Mouse (Mus musculus) granulocyte monocyte progenitor cell, adult 5-6 weeks (primary cell): ENCODE measurements around the gene Unc5c. TPM values are rescaled to one million over a fixed set of nuclear protein-coding genes. Genes with fewer than 3 reads are reported as not detected.

ENCODE experiments used
- ATAC-seq: replicated peaks from 2 replicates; pipeline ENCODE4 v1.8.0; 2016; ENCODE audit warnings: mild to moderate bottlenecking, moderate TSS enrichment, inconsistent platforms; ENCODE audit not compliant: poor library complexity, severe bottlenecking
- total RNA-seq, 2 experiments: library from RNA; stranded (forward) in 1 of 2; stranded (reverse) in 1 of 2; fragments of 200-712, 200-1000 nt in 1 of 2; fragments of >200 nt in 1 of 2; fragmentation: Nextera tagmentation in 1 of 2; gene quantifications; 2 replicates each; pipeline ENCODE4 v1.2.3; 2014 to 2017

Gene Unc5c
- total RNA-seq, 2 experiments from 2014 or later, result not detected

DNA sequence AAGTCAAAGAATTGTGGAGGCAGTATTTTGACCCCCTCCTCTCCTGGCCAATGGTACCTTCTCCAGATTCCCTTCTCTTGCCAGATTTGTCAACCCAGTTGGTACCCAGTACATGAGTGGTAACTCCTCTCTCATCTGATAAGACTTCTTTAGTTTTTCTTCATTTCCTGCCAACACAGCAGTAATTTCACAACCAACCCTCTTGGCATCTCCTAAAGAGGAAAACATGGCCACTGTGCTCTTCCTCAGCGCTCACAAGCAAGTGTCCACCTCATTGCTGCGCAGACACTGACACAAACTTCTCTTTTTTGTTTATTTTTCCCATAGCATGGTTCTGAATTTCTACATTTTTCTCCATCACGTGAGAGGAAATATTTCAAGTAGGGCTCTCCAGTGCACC is 38.3 kb downstream of the Unc5c start:
- peak; percentile 92 for ATAC-seq

DNA sequence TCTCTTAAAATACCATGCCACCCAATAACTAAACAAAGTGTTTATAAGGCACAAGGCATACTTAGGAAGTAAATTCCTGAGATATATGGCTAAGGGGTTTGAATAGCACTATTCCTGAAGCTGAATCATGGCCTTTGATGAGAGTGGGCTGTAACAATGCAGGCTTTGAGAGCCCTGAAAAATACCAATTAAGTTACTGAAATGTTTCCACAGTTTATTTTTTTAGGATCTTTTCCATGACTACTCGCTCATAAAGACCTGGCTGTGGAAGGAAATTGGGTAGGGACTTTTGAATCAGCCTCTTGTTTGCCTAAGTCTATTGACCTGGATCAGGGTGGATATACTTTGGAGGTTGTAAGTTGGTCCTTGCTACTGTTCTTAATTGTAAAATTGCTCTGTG is 44.8 kb downstream of the Unc5c start:
- no peak for ATAC-seq

DNA sequence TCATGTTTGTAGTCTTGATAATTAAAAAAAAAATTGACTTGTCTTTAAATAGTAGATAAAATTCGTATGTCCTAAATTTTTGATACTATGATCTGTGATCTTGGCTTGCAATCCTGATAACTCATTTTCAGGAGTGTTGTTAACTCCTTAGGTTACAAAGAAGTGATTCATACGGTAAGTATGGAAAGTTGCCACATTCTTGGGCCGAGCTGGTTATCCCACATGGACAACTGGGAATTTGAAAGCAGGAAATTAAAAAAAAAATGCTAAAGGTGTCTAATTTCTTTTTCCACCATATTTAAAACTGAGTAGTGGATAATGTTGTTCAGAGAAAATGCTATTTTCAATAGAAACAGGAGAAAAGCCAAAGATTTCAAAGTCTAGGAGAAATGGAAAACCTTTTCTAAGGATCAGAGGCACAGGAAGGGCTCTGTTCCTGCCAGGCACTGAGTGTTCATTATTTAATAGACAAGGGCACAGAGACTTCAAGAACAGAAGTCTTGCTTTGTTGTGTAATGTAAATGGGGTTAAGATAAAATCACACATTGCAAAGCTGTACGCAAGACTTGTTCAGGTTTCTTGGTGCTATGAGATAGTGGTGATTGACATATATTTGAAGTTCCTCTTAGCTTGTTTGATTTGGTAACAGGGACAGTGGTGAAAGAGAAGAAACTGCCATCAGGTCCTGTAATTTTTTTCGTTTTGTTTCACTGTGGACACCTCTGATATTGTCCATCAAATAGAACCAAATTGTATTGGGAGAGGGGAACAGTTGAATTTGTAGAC is 46.4 kb downstream of the Unc5c start:
- peak; percentile 96 for ATAC-seq

DNA sequence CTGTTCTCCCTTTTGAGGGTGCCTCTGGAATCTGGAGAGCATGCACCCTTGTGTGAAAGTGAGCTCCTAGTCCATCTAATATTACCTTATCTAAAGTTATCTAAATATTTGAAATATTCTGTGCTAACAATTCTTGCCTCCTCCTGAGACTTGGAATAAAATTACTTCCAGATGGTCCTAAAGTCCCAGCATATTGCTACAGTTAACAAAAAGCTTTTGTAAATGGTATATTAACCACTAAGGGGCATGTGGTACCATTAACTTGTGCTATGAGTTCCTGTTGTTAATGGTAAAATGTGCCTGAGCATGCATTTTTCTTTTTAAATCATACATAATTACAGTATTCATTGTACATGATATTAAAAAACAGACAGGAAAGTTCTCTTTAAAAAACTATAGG is 63.7 kb downstream of the Unc5c start:
- no peak for ATAC-seq

DNA sequence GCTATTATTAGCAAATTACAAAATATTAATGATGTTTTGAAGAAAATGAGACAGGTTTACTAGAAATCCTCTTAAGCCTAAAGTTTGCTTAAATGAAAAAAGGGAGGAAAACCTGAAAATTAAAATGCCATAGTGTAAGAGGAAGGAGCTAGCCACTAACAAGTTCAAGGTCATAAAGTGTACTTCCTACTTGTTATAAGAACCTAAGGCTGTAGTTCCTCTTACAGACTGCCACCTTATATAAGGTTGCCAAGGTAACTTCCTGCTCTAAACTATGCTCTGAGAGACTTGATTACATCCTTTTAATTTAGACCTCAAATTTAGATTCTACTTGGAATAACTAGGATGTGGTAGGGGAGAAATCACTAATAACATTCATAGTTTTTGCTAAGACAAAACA is 64.6 kb downstream of the Unc5c start:
- ATAC-seq, result peak; percentile 72

DNA sequence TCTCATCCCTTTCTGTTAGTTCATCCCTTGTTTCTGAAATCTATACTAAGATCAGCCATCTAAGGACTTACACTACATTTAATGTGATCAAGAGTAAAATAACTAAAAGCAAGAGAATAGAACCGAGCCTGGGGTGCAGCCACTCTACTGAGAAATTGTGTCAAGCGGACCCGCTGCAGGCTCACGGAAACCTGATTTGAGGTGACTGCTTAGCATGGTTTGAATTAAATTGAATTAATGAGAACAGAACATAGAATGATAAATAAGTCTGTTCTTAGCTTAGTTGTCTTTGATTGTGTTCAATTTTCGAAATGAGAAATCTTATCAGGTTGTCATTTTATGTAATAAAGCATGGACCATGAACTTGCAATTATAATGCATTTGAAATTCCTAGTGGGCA is 68.8 kb downstream of the Unc5c start:
- ATAC-seq, result no peak

DNA sequence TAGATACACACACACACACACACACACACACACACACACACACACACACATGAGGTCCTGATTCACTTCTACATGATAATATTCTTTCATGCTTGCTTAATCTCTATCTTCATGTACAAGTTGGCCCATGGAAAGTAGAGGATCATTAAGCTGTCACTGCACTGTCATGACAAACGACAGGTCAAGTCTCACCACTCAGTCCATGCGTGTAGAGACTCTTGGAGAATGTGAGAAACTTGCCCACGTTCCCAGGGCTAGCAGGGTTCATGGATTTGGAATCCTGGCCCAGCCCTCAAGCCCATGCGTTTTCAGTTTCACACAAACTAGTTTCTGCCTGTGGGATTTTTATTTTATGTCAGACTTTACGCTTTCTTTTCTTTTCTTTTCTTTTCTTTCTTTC is 71.8 kb downstream of the Unc5c start:
- no peak for ATAC-seq

DNA sequence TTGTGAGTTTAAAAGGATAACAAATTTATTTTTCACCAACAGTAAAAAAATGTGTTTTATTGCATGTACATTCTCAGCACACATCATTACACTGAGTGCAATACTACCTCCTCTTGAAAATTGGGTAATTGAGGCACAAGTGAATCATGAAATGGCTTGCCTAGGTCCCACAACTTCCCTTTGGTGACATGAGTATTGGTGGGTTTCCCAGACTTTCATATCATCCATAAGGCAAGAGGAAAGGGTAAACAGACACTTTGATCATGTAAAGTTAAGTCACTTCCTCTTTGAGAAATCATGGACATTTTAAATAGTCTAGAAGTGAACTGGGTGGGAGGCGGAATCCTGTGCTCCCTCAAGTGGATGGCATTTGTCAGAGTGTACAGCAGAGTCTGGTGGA is 73.1 kb downstream of the Unc5c start:
- peak; percentile 97 for ATAC-seq

DNA sequence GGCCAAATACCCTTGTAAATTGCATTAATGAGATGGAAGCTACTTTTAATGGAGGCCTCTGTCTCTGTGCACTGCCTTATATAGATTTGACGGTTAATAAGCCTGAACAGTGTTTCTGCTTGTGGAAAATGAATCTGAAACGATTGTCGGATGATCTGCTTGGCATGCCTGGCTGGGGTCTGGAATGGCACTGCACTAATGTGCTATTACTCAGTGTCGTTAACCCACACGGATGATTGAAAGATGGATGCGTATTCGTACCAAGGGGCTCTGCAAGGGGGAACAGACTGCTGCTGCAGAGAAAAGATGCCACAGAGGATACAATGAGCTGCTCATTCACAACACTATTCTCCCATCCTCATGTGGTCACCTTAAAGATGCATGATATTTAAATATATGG is 75.7 kb downstream of the Unc5c start:
- no peak for ATAC-seq

DNA sequence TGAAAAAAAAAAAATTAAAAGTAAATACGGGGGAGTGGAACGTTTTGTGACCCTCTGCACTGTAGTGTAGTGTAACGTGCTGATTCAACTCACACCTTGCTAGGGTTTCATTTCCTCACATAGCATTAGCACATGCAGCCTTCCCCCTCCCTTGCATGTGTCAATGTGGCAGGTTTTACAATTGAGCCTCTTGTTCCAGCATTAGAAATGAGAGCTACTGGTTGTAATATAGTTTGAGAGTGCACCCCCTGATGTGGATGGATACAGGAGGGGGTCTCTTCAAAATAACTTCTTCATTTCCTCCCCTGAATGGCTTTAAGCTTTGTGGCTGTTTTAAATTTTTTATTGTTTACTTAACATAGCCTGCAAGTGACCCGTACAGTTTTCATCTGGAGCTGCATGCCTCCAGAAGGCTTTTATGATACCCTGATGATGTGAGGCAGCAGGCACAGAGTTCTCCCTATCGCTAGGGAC is 82.4 kb downstream of the Unc5c start:
- ATAC-seq, result no peak

DNA sequence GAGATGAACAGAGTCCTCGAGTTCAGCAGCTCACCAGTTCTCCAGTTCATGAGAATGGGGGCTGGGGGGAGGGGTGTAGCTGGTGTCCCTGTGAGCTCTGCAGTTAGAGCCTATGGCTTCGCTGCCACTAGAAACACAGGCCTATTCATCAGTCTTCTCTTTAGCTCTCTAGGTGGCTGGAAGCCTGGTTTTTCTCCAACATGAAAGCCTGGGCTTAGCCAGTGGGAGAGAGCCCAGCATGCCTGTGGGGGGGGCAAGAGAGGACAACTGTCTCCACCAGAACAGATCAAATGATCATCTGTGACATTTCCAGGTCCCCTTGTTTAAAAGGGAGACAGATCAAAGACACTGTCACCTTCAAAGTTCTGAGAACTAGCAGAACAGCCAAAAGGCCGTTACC is 84.6 kb downstream of the Unc5c start:
- ATAC-seq, result no peak

DNA sequence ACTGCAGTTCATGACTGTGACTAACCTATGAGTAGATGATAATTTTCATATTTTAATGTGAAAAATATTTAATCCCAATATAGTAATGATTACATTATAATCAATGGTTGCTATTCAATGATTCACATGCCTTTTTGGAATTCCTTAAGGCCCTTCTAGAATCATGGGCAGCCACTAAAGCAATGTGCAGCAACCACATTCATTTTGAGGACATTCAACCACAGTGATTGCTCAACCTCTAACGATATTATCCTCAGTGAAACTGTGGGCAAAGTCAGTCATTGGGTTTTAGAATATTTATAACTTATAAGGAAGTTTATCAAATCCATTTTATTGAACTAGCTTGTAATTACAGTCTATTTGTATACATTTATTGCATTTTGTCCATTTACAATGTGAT is 87.9 kb downstream of the Unc5c start:
- peak; percentile 98 for ATAC-seq

DNA sequence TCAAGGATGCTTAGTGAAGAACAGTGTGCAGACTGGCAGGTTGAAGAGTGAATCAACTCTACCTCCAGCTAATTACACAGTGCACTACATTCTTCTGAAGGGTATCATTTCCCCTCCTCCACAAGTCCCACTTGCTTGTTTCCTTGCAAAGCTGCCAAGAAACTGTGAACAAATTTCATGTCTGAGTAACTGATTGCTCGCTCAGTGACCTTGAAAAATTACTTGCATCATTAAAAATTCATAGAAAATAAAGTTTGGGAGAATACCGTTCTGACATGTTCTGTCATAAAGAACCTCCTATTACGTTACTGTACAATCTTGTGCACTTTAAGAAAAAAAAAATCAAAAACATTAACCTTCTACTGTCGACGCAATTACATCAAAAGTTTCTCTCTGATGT is 92.1 kb downstream of the Unc5c start:
- ATAC-seq, result no peak

DNA sequence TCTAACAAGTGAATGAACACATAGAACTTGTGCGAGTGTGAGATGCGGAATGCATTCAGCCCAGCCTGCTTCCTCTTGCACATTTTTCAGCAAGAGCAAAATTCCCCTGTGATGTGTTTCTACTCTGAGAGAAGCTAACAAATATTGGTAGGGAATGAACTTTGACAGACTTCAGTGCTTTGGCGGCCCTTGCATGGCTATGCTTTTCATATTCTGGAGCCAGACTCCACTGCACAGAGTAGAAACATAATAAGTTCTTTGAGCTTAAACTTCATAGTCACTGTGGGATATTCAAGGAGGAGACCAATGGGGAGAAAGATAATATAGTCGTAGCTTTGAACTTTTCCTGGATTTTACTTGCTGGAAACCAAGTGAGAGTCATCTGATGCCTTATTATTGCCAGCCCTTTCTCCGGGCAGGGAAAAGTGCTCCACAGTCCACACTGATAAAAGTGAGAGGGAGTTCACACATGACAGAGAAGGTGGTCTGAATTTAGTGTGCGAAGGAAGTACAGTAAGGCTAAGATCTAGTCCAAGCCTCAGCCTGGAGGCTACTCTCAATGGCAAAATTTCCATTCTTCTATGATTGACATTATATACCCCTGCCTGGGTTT is 110.2 kb downstream of the Unc5c start:
- ATAC-seq, result no peak

DNA sequence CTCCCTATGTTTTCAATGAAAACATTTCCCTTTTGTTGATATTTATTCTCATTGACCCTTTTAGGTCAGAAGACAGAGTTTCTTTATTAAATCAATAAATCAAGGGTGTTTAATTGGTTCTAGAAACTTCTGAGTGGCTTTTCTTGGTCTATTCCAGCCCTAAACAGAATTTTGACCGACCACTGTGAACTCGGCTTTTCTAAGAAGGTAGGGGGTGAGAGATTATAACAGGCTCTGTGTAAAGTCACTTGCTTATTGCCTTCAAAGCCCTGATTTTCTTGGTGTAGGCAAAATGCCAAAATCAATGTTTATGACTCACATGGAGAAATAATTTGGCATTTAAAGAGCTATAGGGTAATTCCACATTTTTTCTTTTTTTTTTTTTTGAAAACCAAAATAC is 112.4 kb downstream of the Unc5c start:
- no peak for ATAC-seq

DNA sequence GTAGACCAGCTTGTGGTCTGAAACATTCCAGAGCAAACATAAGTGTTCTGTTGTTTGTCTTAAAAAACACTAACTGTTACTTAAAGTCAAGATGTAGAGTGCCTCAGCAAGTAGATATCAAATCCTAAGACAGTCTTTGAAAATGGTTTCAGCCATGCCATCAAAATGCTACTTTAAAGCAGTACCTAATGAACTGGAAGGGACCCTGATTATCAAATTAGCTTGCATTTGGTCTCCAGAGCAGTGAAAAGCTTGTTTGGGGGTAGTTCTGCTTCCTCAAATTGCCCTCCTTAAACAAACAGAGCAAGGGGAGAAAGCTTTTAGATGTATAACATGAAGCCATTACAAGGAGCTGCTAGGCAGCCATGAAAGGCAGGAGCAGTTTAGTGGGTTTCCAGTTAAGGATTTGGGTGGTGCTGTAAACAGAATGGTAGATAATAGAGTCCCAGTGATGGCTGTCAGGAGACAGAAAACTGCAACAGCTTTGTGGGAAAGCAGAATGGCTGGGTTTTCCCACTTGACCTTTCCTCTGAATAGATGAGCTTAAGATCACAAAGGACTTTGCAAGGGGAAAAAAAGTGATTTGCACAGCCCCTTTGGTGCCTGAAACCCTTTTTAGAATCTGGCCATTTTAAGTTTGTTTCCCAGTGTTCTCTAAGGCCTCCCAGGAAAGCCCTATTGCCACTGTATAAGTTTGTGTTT is 116.3 kb downstream of the Unc5c start:
- ATAC-seq, result no peak; the same call in 1 of the 2 replicates

DNA sequence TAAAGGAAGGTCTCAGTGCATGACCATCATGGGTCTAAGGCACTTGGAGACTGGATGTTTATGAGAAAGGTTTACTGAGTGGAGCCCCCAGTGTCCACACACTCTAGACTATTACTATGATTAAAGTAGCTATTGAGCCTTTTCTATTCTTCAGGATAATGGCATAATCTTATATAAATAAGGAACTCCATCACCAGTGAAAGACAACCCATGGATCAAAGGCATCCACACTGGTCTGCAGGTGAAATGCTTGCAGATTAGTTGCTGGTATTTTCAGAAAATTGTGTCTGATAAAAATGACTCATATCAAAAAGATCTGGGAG is 116.8 kb downstream of the Unc5c start:
- no peak for ATAC-seq

DNA sequence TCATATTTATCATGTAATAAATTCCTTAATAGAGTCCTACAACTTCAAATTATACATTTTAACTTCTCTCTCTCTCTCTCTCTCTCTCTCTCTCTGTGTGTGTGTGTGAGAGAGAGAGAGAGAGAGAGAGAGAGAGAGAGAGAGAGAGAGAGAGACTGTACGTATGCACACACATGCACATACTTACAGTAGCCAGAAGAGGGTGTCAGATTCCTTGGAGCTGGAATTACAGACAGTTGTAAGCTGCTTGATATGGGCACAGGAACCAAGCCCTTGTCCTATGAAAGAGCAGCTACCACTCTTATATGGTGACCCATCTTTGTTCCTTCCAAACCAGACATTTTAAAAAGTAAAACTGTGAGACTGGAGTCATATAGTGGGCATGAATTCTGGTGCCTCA is 118.2 kb downstream of the Unc5c start:
- ATAC-seq, result peak; percentile 52; the same call in 1 of the 2 replicates

DNA sequence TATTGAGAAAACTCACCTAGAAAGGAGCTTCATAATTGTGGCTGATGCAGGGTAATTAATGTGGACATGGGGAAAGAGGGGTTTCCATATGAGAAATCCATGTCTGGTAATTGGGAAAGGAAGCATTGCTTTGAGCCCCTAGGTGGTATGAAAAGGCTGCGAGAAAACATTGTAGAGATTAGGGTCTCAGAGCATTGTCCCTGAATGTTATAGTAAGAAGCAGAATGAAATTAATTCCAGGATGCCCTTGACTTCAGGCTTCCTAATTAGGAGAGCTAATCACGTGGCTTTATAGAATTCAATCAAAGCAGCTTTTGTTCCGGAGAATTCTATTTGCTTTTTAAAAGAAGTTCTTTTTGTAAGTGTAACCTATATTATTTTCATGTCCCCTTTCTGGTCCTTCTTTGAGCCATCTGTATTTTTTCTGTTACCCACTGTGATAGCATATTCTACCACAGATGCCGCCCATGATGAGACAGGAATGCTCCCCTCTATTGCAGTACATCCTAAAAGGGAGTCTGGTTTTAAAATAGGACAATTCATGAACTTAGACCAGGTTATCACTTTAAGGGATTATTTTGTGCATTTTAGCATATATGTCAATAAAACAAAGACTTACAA is 124.5 kb downstream of the Unc5c start:
- no peak for ATAC-seq

DNA sequence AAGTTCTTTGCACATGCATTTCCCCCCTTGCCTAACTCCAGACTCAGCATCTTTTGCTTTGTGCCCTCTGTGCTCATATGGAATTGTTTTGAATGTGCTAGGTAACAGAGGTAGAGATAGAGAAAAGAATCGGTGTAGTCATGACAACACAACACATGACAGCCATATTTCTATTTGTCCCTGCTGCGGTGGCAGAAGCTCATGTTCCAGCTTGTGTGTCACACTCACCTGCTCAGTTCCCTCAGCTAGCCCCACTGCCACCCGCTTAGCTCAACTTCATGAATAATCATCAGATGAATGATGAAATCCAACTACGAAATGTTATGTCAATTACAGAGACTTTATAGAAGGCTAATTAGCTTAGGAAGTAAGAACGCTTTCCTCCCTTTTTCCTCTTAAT is 128.2 kb downstream of the Unc5c start:
- ATAC-seq, result no peak

DNA sequence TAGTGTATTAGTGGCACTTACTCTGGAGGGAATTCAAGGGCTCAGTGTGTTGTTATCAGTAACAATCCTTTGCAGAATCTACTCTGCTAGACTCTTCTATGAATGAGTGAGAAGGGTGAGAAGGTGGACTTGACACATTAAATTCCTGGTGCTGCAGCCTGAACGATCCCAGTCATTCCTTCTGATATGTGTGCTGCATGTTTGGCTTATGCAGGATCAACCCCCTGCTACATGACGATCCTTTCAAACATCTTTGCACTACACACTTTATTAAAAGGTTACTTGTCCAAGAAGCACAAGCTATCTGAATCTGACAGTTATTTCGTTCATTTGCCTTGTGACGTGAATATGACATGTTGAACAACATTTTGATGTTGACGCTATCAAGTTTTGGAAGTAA is 129.1 kb downstream of the Unc5c start:
- ATAC-seq, result no peak
